Mouse (Mus musculus): ENCODE results near the gene Cit.

The Cit gene

GRCm38 (mm10) chr5:115918597-115919351 is 73.7 kb downstream of the Cit start:
- DNase-seq = no peak

DNA sequence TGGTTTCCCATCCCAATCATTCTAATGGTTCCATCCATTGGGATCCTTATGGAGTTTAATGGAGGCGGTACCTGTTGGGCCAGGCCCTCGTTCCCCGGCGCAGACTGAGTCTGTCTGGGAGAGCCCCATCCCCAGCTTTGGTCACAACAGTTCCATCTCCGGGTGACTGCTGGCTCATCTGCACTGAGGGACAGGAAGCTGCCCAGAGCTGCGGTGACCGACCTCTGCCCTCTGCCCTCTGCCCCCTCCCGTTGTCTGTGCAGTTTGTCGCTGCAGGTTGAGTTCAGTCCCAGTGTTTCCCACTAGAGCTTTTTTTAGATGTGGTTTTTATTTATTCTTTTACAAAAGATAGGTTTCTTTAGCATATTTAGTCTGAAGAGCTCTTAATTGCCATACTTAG is 76.9 kb downstream of the Cit start:
- DNase-seq = no peak

DNA sequence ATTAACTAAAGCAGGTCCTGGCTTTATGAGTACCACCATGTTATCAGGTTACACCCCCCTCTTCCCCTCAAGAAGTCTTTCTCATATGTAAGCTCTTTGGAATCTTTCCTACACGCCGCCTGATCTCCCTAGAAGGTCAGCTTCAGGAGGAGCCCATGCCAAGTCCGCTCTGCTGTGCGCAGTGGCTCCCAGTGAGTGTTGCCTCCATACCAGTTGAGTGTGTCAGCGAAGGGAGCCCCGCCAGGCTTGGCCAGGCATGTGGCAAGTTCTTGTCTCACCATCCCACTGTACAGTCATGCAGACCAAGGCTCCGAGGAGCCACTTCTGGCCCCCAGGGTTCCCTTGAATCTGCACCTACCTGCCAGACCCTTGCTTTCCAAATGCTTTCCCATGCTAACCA is 79.9 kb downstream of the Cit start:
- DNase-seq = no peak

DNA sequence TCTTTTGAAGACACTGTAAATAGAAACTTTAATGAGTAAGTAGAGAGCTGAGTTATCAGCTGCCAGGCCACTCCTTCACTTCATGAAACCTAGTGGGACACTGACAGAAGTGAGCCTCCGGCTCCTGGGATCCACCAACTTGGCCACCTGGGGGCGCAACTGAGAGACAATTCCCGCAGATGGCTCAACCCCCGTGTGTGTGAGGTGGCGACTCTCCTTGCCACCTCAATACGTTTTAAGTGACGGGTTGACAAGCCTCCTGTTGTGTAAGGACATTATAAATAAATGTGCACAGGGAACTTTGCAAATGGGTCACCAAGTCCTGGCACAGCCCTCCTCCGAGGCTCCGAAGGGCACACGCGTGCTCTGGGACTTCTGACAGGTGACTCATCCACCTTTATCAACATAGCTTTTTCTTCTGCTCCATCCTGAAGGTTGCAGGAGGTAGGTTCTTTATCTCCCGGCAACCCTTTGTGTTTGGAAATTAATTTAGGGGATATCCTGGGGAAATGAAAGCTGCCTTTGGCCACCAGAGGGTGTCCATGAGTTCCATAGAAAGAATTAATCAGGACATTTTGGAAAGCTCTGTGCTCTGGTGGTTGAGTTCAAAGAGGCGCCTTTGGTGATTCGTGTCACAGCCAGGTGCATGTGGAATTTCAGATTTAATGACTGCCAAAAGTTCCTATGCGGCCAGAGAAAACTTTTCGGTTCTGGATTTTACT is 83.9 kb downstream of the Cit start:
- DNase-seq = no peak

DNA sequence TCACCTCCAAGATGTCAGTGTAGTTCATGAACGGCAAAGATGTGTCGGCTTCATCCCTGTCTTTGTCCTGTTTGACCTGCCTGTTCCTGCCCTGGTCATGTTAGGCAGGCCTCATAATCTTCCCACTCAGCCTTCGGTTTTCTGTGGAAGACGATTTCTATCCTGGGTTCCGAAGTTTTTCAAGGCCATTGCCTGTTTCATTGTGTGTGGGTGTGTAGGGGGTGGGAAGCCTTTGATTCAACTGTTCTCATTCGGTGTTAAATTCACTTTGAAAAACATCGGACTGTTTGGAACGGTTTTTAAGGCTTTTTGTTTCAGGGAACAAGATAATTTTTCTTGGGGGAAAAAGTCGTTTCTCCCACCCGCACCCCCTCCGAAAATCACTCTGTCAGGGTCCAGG is 87.2 kb downstream of the Cit start:
- no peak for DNase-seq

GRCm38 (mm10) chr5:115936851-115937250 is 91.8 kb downstream of the Cit start:
- DNase-seq = no peak

DNA sequence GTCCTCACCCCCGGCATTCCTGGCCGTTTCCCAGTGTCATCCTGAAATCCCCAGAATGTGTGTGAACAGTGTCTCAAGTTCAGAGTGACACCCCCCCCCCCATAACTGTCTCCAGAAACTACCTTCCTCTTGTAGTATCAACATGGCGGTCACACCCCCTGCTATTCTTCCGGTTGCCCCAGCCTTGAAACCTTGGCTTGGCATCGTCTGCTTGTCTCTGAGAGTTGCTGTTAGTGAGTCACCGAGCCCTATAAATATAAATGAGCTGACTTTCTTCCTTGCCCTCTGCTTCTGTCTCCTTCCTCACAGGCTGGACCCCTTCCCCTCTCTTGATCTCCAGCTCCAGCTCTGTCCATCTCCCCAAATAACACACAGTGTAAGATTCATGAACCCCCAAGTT is 92.5 kb downstream of the Cit start:
- DNase-seq = no peak

GRCm38 (mm10) chr5:115938999-115939398 is 93.9 kb downstream of the Cit start:
- no peak for DNase-seq

DNA sequence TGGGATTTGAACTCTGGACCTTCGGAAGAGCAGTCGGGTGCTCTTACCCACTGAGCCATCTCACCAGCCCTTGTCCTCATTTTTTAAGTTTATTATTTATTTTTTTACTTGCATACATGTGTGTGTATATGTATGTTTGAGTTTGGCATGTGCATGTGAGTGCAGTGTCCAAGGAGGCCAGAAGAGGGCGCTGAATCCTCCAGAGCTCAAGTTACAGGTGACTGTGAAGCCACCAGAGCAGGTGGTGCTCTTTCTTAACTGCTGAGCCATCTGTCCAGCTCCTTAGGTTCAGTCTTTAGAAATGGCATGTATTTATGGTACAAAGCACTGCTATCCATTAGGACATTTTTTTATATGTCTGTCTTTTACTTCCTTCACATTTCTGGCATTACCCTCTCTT is 97.3 kb downstream of the Cit start:
- no peak for DNase-seq

DNA sequence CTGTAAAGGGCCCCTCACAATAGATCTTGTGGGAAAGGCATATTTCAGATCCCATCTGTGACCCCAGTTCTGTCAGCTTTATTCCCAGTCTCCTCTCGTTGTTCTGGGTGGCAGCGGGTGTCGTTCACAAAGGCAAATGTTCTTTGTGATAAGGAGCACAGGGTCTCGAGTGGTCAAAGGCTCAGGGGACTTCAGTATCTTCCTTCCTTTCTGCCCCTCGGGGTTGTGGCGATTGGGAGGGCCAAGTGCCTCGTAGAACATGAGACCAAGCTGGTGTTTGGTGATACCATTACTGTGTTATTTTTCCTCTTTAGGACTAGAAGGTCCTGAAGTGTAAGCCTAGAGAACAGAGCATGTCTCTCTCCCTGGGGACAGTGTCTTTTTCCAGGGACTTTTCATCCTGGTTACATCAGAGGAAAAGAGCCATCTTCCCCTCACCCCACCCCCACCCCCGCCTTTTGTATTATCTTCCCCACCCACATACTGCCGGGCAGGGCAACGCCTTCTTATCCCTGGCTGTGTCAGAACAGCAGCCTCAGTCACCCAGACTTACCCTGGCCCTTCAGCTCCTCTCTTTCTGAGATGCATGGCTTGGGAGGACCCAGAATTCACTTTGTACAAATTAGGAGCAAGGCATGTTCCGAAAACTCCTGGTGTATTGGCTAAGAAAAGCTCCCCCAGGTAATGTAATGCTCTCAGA is 99.9 kb downstream of the Cit start:
- no peak for DNase-seq

DNA sequence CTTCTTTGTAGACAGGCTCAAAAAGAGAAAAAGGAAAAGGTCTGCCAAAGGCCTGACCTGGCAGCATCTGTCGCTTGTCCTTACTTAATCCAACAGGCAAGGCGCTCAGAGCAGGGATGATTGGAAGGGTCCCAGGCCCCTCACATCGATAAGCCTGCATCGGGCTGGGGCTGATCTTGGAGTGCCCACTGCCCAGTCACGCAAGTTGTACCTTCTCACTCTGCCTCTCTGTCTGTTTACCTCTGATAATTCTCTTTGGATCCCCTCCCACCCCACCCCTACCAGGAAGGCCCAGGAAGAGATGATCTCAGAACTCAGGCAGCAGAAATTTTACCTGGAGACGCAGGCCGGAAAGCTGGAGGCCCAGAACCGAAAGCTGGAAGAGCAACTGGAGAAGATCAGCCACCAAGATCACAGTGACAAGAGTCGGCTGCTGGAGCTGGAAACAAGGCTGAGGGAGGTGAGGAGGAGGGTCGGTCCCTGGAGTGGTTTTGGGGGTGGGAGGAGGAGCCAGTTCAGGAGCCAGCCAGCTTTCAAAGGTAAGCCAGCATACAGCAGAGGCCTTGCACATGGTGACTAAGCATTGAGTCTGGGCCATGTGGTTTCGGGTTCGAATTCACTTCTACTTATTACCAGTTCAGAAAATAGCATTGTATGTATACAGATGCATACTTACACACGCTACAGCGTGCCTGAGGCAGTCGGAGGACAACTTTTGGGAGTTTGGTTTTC is 102.7 kb downstream of the Cit start:
- no peak for DNase-seq

DNA sequence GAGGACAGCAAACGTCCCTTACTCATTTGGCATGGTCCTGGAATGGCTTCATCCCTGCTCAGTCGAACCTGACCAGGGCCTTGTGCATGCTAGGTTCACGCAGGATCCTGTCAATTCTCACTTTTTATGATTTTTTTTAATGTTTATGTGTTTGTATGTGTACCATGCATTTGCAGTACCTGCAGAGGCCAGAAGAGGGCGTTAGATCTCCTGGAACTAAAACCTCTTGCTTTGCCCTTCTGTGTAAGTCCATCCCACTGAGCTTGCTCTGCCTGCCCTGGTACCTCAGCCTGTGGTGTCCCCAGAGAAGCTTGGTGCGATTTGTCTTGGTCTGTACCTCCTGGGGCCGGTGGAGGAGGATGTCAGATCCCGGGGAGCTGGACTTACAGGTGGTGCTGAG is 105.9 kb downstream of the Cit start:
- DNase-seq = no peak

GRCm38 (mm10) chr5:115953173-115953572 is 108.1 kb downstream of the Cit start:
- DNase-seq = no peak

DNA sequence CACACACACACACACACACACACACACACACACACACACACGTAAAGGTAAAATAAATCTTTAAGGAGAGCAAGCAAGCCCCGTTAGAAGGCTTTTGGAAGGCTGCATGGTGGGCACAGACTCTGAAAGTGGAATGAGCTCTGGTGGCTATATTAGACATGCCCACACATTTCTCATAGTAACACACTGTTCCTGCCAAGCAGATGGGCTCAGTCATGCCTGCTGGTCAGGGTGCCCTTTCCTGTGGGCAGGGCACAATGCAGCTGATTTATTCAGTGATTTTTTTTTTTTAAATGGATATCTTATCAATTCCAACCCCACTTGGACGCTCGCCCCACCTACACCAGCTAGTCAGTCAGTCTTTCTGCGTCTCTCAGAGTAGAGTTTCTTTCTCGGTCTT is 109.0 kb downstream of the Cit start:
- DNase-seq = no peak

DNA sequence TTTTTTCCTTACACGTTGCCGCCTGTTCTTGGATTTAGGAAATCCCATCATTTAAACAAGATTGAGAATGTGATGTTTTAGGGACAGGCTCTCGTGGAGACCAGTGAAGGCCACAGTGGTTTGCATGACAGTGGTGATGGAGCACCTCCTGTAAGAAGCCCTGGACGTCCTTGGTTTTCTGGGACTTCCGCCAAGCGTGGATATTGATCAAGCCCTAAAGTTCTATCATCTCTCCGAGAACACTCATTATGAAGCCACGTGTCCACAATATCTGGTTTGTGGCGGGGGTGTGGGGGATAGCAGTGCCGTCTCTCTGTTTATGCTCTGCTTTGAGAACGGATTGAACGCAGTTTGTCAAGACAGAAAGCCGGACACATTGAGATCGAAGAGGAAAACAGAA is 109.5 kb downstream of the Cit start:
- no peak for DNase-seq

DNA sequence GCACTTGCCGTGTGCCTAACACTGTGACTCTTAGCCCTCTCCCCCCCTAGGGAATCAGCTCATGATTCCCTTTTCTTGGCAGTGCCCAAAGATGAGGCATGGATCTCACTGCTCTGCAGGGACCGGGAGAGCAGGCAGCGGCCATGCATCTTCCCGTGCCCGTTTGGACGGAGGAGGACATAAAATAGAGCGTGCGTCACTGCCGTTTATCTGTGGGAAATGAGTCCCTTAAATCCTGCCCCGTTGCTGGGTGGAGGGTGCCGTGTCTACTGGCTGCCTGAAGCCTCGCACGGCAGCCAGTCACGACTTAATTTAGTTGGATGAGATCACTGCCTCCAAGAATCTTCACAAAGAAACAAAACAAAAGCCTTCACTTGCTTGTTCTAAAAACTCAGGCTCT is 110.1 kb downstream of the Cit start:
- DNase-seq = no peak

DNA sequence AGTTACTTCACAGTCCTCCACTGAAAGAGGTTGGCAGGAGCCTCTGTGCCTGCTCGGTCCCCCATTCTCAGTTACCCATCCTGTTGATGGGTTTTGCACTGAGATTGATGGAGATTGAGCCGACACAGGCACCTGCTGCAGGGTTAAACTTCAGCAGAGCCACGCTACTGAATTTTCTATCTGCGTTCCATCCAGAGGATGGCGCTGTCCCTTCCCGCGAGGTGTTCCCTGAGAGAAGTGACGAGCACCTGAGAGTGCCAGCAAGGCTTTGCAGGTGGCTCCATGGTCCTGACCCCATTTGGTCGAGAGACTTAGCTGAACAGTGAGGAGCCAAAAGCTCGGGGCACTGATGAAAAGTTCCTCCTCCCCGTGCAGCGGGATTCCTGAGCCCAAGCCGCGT is 111.0 kb downstream of the Cit start:
- DNase-seq = no peak

DNA sequence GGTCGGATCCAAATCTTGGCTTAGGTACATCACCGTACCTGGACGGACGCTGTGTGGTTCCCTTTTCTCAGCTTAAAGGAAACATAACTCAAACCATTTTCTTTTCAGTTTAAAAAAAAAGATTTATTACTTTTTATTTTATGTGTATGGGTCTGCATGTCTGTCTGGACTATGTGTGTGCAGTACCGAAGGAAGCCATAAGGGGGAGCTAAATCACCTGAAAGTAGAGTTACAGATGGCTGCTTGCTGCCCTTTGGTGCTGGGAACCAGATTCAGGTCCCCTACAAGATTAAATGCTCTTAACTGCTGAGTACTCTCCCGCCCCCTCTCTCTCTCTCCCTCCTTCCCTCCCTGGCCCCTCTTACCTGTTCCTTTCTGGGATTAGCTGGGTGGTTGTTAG is 112.1 kb downstream of the Cit start:
- DNase-seq = no peak

DNA sequence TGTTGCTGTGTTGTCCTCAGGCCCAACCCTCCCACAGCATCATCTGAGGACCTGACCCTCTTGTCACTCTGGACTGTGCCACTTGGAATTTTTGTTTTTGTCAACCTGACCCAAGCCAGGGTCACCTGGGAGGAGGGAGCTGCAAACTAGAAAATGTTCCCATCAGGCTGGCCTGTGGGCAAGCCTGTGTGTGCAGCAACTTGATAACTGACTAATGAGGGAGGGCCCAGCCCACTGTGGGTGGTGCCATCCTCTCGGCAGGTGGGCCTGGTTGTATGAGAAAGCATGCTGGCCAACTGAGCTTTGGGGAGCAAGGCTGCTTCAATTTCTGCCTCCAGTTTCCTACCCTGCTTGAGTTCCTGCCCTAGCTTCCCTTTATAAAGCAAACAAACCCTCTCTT is 113.3 kb downstream of the Cit start:
- no peak for DNase-seq

- no peak for DNase-seq
These were observed 113.7 kb downstream of the Cit start for GRCm38 (mm10) chr5:115958814-115959213.

GRCm38 (mm10) chr5:115961809-115962208 is 116.7 kb downstream of the Cit start:
- no peak for DNase-seq

DNA sequence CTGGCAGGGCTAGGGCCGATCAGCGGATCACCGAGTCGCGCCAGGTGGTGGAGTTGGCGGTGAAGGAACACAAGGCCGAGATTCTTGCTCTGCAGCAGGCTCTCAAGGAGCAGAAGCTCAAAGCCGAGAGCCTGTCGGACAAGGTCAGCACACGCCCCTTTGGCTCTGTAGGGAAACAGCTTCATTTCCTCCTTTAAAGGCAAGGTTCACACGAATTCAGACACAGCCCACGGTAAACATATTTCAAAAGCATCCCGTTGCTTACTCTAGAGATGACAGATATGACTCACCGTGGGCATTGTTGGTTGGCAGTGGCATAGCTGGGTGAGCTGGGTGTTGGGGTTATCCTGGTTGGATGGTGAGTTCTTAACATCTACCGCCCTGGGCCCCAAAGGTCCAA is 126.2 kb downstream of the Cit start:
- DNase-seq = no peak

GRCm38 (mm10) chr5:115975672-115976071 is 130.6 kb downstream of the Cit start:
- no peak for DNase-seq
